Mouse (Mus musculus) midbrain, embryonic 14.5 days (tissue): ENCODE measurements around the gene Eif2ak4. TPM values are rescaled to one million over a fixed set of nuclear protein-coding genes. Genes with fewer than 3 reads are reported as not detected.

Experiments
- ATAC-seq: fragments of 200-750 bp; cut with Nextera tagmentation; 2 replicates; pipeline ENCODE4 v1.8.0; 2017; ENCODE audit warnings: moderate number of reproducible peaks, moderate library complexity; ENCODE audit not compliant: low FRiP score, low TSS enrichment
- DNase-seq: peaks from one replicate; pipeline ENCODE4 v3.0.0-alpha.2; 2015
- H3K27ac ChIP-seq: fragments of 300-500 bp; sonication (generic); replicated peaks from 2 replicates; pipeline ENCODE4 v1.5.1; 2014; ENCODE audit warnings: mild to moderate bottlenecking, low read depth, low read length, moderate library complexity
- H3K27me3 ChIP-seq: fragments of 300-500 bp; sonication (generic); 2 replicates; pipeline ENCODE4 v1.6.1; 2014; ENCODE audit warnings: low read length, control low read depth, mixed read lengths; ENCODE audit not compliant: control insufficient read depth, insufficient read depth
- H3K36me3 ChIP-seq: fragments of 300-500 bp; sonication (generic); 2 replicates; pipeline ENCODE4 v1.6.1; 2014; ENCODE audit warnings: low read length, control low read depth; ENCODE audit not compliant: control insufficient read depth, insufficient read depth
- H3K4me1 ChIP-seq: fragments of 300-500 bp; sonication (generic); 2 replicates; pipeline ENCODE4 v1.6.1; 2014; ENCODE audit warnings: mild to moderate bottlenecking, antibody characterized with exemption, low read length, control low read depth; ENCODE audit not compliant: control insufficient read depth, insufficient read depth
- H3K4me2 ChIP-seq: fragments of 300-500 bp; sonication (generic); 2 replicates; pipeline ENCODE4 v1.6.1; 2014; ENCODE audit warnings: mild to moderate bottlenecking, low read length, moderate library complexity
- H3K4me3 ChIP-seq: fragments of 300-500 bp; sonication (generic); replicated peaks from 2 replicates; pipeline ENCODE4 v1.5.1; 2014; ENCODE audit warnings: low read depth, low read length
- H3K9ac ChIP-seq: fragments of 300-500 bp; sonication (generic); replicated peaks from 2 replicates; pipeline ENCODE4 v1.6.1; 2014; ENCODE audit warnings: mild to moderate bottlenecking, low read length, moderate library complexity
- H3K9me3 ChIP-seq: fragments of 300-500 bp; sonication (generic); 2 replicates; pipeline ENCODE4 v1.6.1; 2016; ENCODE audit warnings: low read length, control low read depth, mixed read lengths; ENCODE audit not compliant: control insufficient read depth
- WGBS: fragments of 180-500 bp; shearing (Covaris S2); extraction: QIAGEN DNeasy Blood & Tissue Kit; methylation state at CpG from one replicate; pipeline ENCODE4 v1.1.7; 2014; 5-methylcytosine and 5-hydroxymethylcytosine counted together
- polyA plus RNA-seq: library from polyadenylated mRNA; unstranded; fragments of >200 nt; fragmentation: Nextera tagmentation; extraction: Ambion mirVana; gene quantifications from 2 replicates; pipeline ENCODE4 v1.2.1, GENCODE M21; 2014

Gene Eif2ak4
- polyA plus RNA-seq, 1 experiment from 2014 or later: 10.2 TPM

GRCm38 (mm10) chr2:118372561-118372900, 15.9 kb upstream of the Eif2ak4 start:
- no peaks in the 10 kb centered on the region for H3K9me3 ChIP-seq
- ATAC-seq: no peak
- no peaks in the 10 kb centered on the region for H3K36me3 ChIP-seq
- peak overlapping the region; percentile 93 for H3K4me2 ChIP-seq
- H3K27me3 ChIP-seq: peaks cover 18% of the 10 kb centered on the region
- H3K4me1 ChIP-seq: peaks cover 11% of the 10 kb centered on the region; the same call in 1 of the 2 replicates
- H3K4me3 ChIP-seq: peak overlapping the region; percentile 53
- H3K9ac ChIP-seq: peak overlapping the region; percentile 62; the same call in 1 of the 2 replicates
- peak; percentile 53 for DNase-seq
- H3K27ac ChIP-seq: no peak overlapping the region
- WGBS: 8% methylated on average over 11 of the region's 11 CpGs

GRCm38 (mm10) chr2:118372901-118373571, 15.4 kb upstream of the Eif2ak4 start, which contains the start of gene Gpr176:
Gene Gpr176 (minus strand): TSS chr2:118373419.
- Histone ChIP-seq H3K4me1 (peaks cover 11% of the 10 kb centered on the region; the same call in 1 of the 2 replicates), H3K9me3 (no peaks in the 10 kb centered on the region), H3K9ac (peak within 1 kb of the TSS; percentile 62), H3K27me3 (peaks cover 18% of the 10 kb centered on the region), H3K27ac (peak within 1 kb of the TSS; percentile 53), H3K36me3 (no peaks in the 10 kb centered on the region), H3K4me3 (peak within 1 kb of the TSS; percentile 53), H3K4me2 (peak within 1 kb of the TSS; percentile 93)
- WGBS: under 1% methylated on average over 50 of the region's 59 CpGs
- DNase-seq: peak; percentile 72
- ATAC-seq: peak; percentile 83

GRCm38 (mm10) chr2:118373572-118374279, 14.7 kb upstream of the Eif2ak4 start:
- ATAC-seq (peak; percentile 94), DNase-seq (peak; percentile 92)
- WGBS: under 1% methylated on average over 43 of the region's 43 CpGs
- H3K27ac ChIP-seq: peak overlapping the region; percentile 53
- H3K9me3 ChIP-seq: no peaks in the 10 kb centered on the region
- H3K36me3 ChIP-seq: no peaks in the 10 kb centered on the region
- H3K9ac ChIP-seq: peak overlapping the region; percentile 62
- peaks cover 11% of the 10 kb centered on the region; the same call in 1 of the 2 replicates for H3K4me1 ChIP-seq
- peaks cover 18% of the 10 kb centered on the region for H3K27me3 ChIP-seq
- H3K4me2 ChIP-seq: peak overlapping the region; percentile 93
- peak overlapping the region; percentile 53 for H3K4me3 ChIP-seq

GRCm38 (mm10) chr2:118375522-118375921, 12.9 kb upstream of the Eif2ak4 start:
- 93% methylated on average over 1 of the region's 1 CpGs for WGBS
- no peaks in the 10 kb centered on the region for H3K9me3 ChIP-seq
- no peak overlapping the region for H3K9ac ChIP-seq
- H3K4me3 ChIP-seq: no peak overlapping the region
- no peaks in the 10 kb centered on the region for H3K36me3 ChIP-seq
- peaks cover 11% of the 10 kb centered on the region for H3K27me3 ChIP-seq
- DNase-seq: no peak
- no peak overlapping the region for H3K27ac ChIP-seq
- peaks cover 11% of the 10 kb centered on the region; the same call in 1 of the 2 replicates for H3K4me1 ChIP-seq
- no peak for ATAC-seq
- H3K4me2 ChIP-seq: no peak overlapping the region

- peaks cover 8% of the 10 kb centered on the region for H3K27me3 ChIP-seq
- H3K4me2 ChIP-seq: no peak overlapping the region
- ATAC-seq: no peak
- peaks cover 11% of the 10 kb centered on the region; the same call in 1 of the 2 replicates for H3K4me1 ChIP-seq
- no peaks in the 10 kb centered on the region for H3K36me3 ChIP-seq
- no peaks in the 10 kb centered on the region for H3K9me3 ChIP-seq
- H3K27ac ChIP-seq: no peak overlapping the region
- no peak overlapping the region for H3K9ac ChIP-seq
- no peak overlapping the region for H3K4me3 ChIP-seq
- DNase-seq: no peak
These were observed 12.5 kb upstream of the Eif2ak4 start for GRCm38 (mm10) chr2:118375931-118376330.

- Histone ChIP-seq H3K27ac (no peak overlapping the region), H3K4me2 (no peak overlapping the region), H3K4me3 (no peak overlapping the region), H3K9ac (no peak overlapping the region), H3K4me1 (no peaks in the 10 kb centered on the region), H3K27me3 (no peaks in the 10 kb centered on the region), H3K36me3 (no peaks in the 10 kb centered on the region), H3K9me3 (no peaks in the 10 kb centered on the region)
- WGBS: 18% methylated on average over 1 of the region's 1 CpGs
- DNase-seq: peak; percentile 31
- ATAC-seq: no peak
These were observed 8.7 kb upstream of the Eif2ak4 start for GRCm38 (mm10) chr2:118379756-118380155.

GRCm38 (mm10) chr2:118383387-118383786, 5.0 kb upstream of the Eif2ak4 start:
- WGBS: 75% methylated on average over 5 of the region's 5 CpGs
- H3K9me3 ChIP-seq: no peaks in the 10 kb centered on the region
- 0 out of 2 replicates have a peak, but pooled peaks cover 3% of the 10 kb centered on the region for H3K4me1 ChIP-seq
- DNase-seq (peak; percentile 37), ATAC-seq (no peak)
- H3K9ac ChIP-seq: no peak overlapping the region
- H3K27ac ChIP-seq: no peak overlapping the region
- no peak overlapping the region for H3K4me2 ChIP-seq
- no peak overlapping the region for H3K4me3 ChIP-seq
- H3K27me3 ChIP-seq: no peaks in the 10 kb centered on the region
- H3K36me3 ChIP-seq: no peaks in the 10 kb centered on the region

GRCm38 (mm10) chr2:118389569-118389968, 1.2 kb downstream of the Eif2ak4 start:
- no peak for ATAC-seq
- H3K27me3 ChIP-seq: no peaks in the 10 kb centered on the region
- 0 out of 2 replicates have a peak, but pooled peaks cover 9% of the 10 kb centered on the region for H3K4me1 ChIP-seq
- H3K4me3 ChIP-seq: peak overlapping the region; percentile 75; the same call in 1 of the 2 replicates
- H3K27ac ChIP-seq: no peak overlapping the region
- no peak overlapping the region for H3K9ac ChIP-seq
- no peaks in the 10 kb centered on the region for H3K36me3 ChIP-seq
- no peak for DNase-seq
- H3K4me2 ChIP-seq: peak overlapping the region; percentile 75
- 76% methylated on average over 3 of the region's 3 CpGs for WGBS
- no peaks in the 10 kb centered on the region for H3K9me3 ChIP-seq
